Mouse (Mus musculus) G1E (cell line): ENCODE results near the gene Cdkn1c. TPM values are rescaled to one million over a fixed set of nuclear protein-coding genes. Genes with fewer than 3 reads are reported as not detected.

Experiments used
- ATAC-seq: 2 replicates; pipeline ENCODE4 v1.8.0; 2016; ENCODE audit warnings: mild to moderate bottlenecking; ENCODE audit not compliant: insufficient number of reproducible peaks, poor library complexity, low FRiP score, severe bottlenecking; ENCODE audit errors: extremely low read depth
- DNase-seq: peaks from one replicate; pipeline ENCODE4 v3.0.0; 2012; ENCODE audit warnings: low spot score
- H3K27me3 ChIP-seq: 2 replicates; pipeline ENCODE4 v1.6.1; 2012; ENCODE audit warnings: mild to moderate bottlenecking, low read length, inconsistent platforms; ENCODE audit not compliant: insufficient read depth
- H3K36me3 ChIP-seq: replicated peaks from 2 replicates; pipeline ENCODE3; 2012; ENCODE audit warnings: mild to moderate bottlenecking, inconsistent platforms
- H3K4me1 ChIP-seq: 2 replicates; pipeline ENCODE4 v1.6.1; 2012; ENCODE audit warnings: low read depth, low read length, inconsistent platforms, mixed read lengths; ENCODE audit not compliant: insufficient read depth
- H3K4me3 ChIP-seq: 2 replicates; pipeline ENCODE4 v1.5.1; 2012; ENCODE audit warnings: low read depth, mild to moderate bottlenecking, inconsistent platforms, low read length, moderate library complexity, mixed read lengths
- H3K9me3 ChIP-seq: replicated peaks from 2 replicates; pipeline ENCODE4 v1.6.1; 2012; ENCODE audit warnings: inconsistent platforms
- CTCF ChIP-seq: IDR thresholded peaks from 2 replicates; pipeline ENCODE4 v1.5.1; 2012; ENCODE audit warnings: low read depth, low read length, inconsistent platforms, mixed read lengths
- GATA1 ChIP-seq: IDR thresholded peaks from 2 replicates; pipeline ENCODE4 v1.6.1; 2012; ENCODE audit warnings: borderline replicate concordance, low read length, inconsistent platforms, mixed read lengths
- GATA2 ChIP-seq: IDR thresholded peaks from 2 replicates; pipeline ENCODE4 v1.6.1; 2012; ENCODE audit warnings: low read depth, low read length, inconsistent platforms, borderline replicate concordance
- POLR2AphosphoS5 ChIP-seq: IDR thresholded peaks from 2 replicates; pipeline ENCODE4 v1.6.1; 2012; ENCODE audit warnings: low read depth, low read length, inconsistent platforms; ENCODE audit not compliant: insufficient replicate concordance
- TAL1 ChIP-seq: conservative IDR thresholded peaks from 2 replicates; pipeline ENCODE4 v1.6.1; 2012; ENCODE audit warnings: low read depth, low read length, inconsistent platforms, mixed read lengths
- polyA plus RNA-seq: library from polyadenylated mRNA; stranded (reverse); fragments of >175 nt; gene quantifications from 2 replicates; pipeline ENCODE4 v1.2.3, GENCODE M21; 2012
- total RNA-seq, 2 experiments: library from RNA; stranded (forward) in 1 of 2; stranded (reverse) in 1 of 2; fragments of 200-1000 nt in 1 of 2; fragments of >200 nt in 1 of 2; fragmentation: Nextera tagmentation in 1 of 2; gene quantifications; 2 replicates each; pipeline ENCODE4 v1.2.3; 2014 to 2017

Cdkn1c gene
- total and polyA plus RNA-seq, 3 experiments: 0.03 TPM; not detected in 2

- DNase-seq (no peak), ATAC-seq (no peak)
- Histone ChIP-seq H3K4me3 (no peak overlapping the region; the same call in 1 of the 2 replicates), H3K9me3 (peaks cover 46% of the 10 kb centered on the region), H3K4me1 (no peaks in the 10 kb centered on the region), H3K27me3 (peaks cover 4% of the 10 kb centered on the region; the same call in 1 of the 2 replicates), H3K36me3 (no peaks in the 10 kb centered on the region)
- TF ChIP-seq GATA2 (no peak), TAL1 (no peak), CTCF (no peak), GATA1 (no peak), POLR2AphosphoS5 (no peak)
Observed at GRCm38 (mm10) chr7:143459332-143460211, 1.3 kb downstream of the Cdkn1c start.

GRCm38 (mm10) chr7:143458963-143459331, 1.9 kb downstream of the Cdkn1c start:
- DNase-seq: no peak
- no peak overlapping the region for H3K4me3 ChIP-seq
- H3K27me3 ChIP-seq: peaks cover 4% of the 10 kb centered on the region; the same call in 1 of the 2 replicates
- no peak for ATAC-seq
- no peaks in the 10 kb centered on the region for H3K36me3 ChIP-seq
- peaks cover 42% of the 10 kb centered on the region for H3K9me3 ChIP-seq
- TF ChIP-seq GATA2: no peak
- TF ChIP-seq GATA1: no peak
- TF ChIP-seq CTCF: no peak
- no peak for TF ChIP-seq POLR2AphosphoS5
- no peak for TF ChIP-seq TAL1
- no peaks in the 10 kb centered on the region for H3K4me1 ChIP-seq

DNA sequence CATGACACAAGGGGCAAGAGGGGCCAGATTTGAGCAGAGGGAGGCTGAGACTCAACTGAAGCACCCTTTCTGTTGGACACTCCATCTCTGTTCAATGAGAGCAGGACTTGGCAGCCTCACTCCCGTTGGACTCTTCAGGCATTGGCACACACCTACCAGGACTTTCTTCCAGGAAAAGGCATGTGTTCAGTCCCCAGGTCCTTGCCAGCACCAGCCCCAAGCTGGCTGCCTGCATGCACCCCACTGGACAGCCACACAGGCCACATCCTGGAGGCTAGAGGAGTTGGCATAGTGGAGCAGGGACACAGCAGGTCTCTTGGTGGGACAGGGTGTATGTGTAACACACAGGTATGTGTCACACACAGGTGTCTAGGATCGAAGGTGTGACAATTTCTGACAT, 13.7 kb downstream of the Cdkn1c start:
- DNase-seq (no peak), ATAC-seq (no peak)
- Histone ChIP-seq H3K4me1 (no peaks in the 10 kb centered on the region), H3K36me3 (no peaks in the 10 kb centered on the region), H3K9me3 (peaks cover 16% of the 10 kb centered on the region), H3K27me3 (peaks cover 2% of the 10 kb centered on the region), H3K4me3 (no peak overlapping the region)
- TF ChIP-seq POLR2AphosphoS5 (no peak), GATA1 (no peak), GATA2 (no peak), CTCF (no peak), TAL1 (no peak)

DNA sequence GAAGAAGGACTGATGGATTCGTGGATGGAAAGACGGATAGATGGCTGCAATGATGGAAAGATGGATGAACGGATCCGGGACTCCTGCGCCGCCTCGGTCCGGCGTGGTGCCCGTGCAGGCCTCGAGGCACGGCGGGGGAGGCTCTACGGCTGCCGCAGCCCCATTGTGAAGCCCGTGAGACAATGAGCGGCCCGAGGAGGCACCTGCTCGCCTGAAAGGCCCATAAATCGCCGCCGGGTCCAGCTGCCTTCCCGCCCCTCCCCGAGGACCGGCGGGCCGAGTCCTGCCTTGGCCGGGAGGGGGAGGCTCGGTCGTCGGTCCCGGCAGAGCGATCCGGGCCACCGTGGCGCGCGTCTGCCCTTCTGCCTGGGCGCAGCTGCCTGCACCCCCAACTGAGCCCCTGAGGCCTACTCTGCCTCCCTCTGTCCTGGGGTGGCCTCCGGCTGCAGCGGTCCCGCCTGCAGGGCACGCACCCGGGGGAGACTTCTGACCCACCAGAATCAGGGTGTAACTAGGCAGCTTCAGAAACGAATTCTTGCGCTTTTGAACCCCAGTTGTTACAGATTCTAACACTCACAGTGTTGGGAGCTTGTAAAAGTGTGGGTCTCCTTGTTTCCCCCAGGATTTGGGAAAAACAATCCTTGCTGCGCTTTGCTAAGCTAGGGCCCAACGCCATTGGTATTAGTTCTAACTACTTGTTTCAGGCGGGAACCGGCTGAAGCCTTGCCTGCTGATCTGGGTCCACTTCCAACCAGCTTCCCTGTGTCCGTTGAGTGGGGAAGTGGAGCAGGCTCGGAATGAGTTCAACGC, 15.0 kb downstream of the Cdkn1c start:
- DNase-seq (no peak), ATAC-seq (no peak)
- TF ChIP-seq POLR2AphosphoS5 (no peak), TAL1 (no peak), GATA1 (no peak), CTCF (no peak), GATA2 (no peak)
- no peak overlapping the region for H3K4me3 ChIP-seq
- H3K36me3 ChIP-seq: no peaks in the 10 kb centered on the region
- no peaks in the 10 kb centered on the region for H3K4me1 ChIP-seq
- peaks cover 2% of the 10 kb centered on the region for H3K27me3 ChIP-seq
- peaks cover 16% of the 10 kb centered on the region for H3K9me3 ChIP-seq

GRCm38 (mm10) chr7:143444955-143445648, 15.7 kb downstream of the Cdkn1c start:
- ATAC-seq: no peak
- peaks cover 5% of the 10 kb centered on the region for H3K27me3 ChIP-seq
- no peak for DNase-seq
- H3K4me1 ChIP-seq: no peaks in the 10 kb centered on the region
- no peaks in the 10 kb centered on the region for H3K36me3 ChIP-seq
- H3K9me3 ChIP-seq: peaks cover 16% of the 10 kb centered on the region
- H3K4me3 ChIP-seq: no peak overlapping the region
- TF ChIP-seq TAL1: no peak
- TF ChIP-seq CTCF: no peak
- TF ChIP-seq POLR2AphosphoS5: no peak
- no peak for TF ChIP-seq GATA2
- no peak for TF ChIP-seq GATA1

GRCm38 (mm10) chr7:143444580-143444954, 16.3 kb downstream of the Cdkn1c start:
- Histone ChIP-seq H3K4me3 (no peak overlapping the region), H3K36me3 (no peaks in the 10 kb centered on the region), H3K9me3 (peaks cover 16% of the 10 kb centered on the region), H3K27me3 (peaks cover 5% of the 10 kb centered on the region), H3K4me1 (no peaks in the 10 kb centered on the region)
- DNase-seq (no peak), ATAC-seq (no peak)
- TF ChIP-seq GATA2 (no peak), POLR2AphosphoS5 (no peak), CTCF (no peak), GATA1 (no peak), TAL1 (no peak)
